Mouse (Mus musculus) T-helper 17 cell (primary cell): ENCODE data around the gene Cldn19.
"Not testable (repeated sequence)": the region's sequence is repeated elsewhere in the genome, so short reads cannot be mapped to it uniquely, and the experiment has no call there.

ENCODE experiments used
- in situ Hi-C, 2 experiments: fragments of 300-600 bp; cut with MboI, MseI; formaldehyde crosslinking; loops; 1 replicate in 1 of 2; 2 replicates in 1 of 2; pipeline ENCODE4 v1.15.1; 2025; ENCODE audit warnings: high pct_unique_total_duplicates in 2 of 2

Gene Cldn19

GRCm38 (mm10) chr4:119248407-119248965 lies 6.7 kb upstream of the Cldn19 start:
- in situ Hi-C loops: loop anchor here in 1 of 2 experiments (10.0 kb wide), 1 partner anchor 416 kb away; no protein-coding TSS in a partner anchor

GRCm38 (mm10) chr4:119252025-119252808 lies 3.0 kb upstream of the Cldn19 start:
- in situ Hi-C loops: loop anchor here in 1 of 2 experiments (10.0 kb wide), 1 partner anchor 893 kb away; no protein-coding TSS in a partner anchor

- in situ Hi-C loops: loop anchor here in 1 of 2 experiments (10.0 kb wide), 1 partner anchor 891 kb away; no protein-coding TSS in a partner anchor
These were observed 1.1 kb upstream of the Cldn19 start for GRCm38 (mm10) chr4:119254012-119254618.

GRCm38 (mm10) chr4:119257083-119257482 lies 1.9 kb downstream of the Cldn19 start:
- in situ Hi-C loops: loop anchor here in 1 of 2 experiments (10.0 kb wide), 1 partner anchor 888 kb away; no protein-coding TSS in a partner anchor

GRCm38 (mm10) chr4:119259344-119260254 lies 4.4 kb downstream of the Cldn19 start:
- in situ Hi-C loops: loop anchor here in 1 of 2 experiments (10.0 kb wide), 1 partner anchor 885 kb away; no protein-coding TSS in a partner anchor

- in situ Hi-C loops: no loop called here
These were observed 6.0 kb downstream of the Cldn19 start for GRCm38 (mm10) chr4:119261087-119261713.

- in situ Hi-C loops: no loop called here
These were observed 7.3 kb downstream of the Cldn19 start for GRCm38 (mm10) chr4:119262483-119262882.

- in situ Hi-C loops: no loop called here
These were observed 8.2 kb downstream of the Cldn19 start for GRCm38 (mm10) chr4:119263459-119263858.

- in situ Hi-C loops: no loop called here
These were observed 11.4 kb downstream of the Cldn19 start for GRCm38 (mm10) chr4:119266606-119267005.

- in situ Hi-C loops: no loop called here
These were observed 19.4 kb downstream of the Cldn19 start for GRCm38 (mm10) chr4:119274627-119275026.

GRCm38 (mm10) chr4:119275226-119275625 lies 20.0 kb downstream of the Cldn19 start:
- in situ Hi-C loops: no loop called here

- in situ Hi-C loops: no loop called here
These were observed 20.5 kb downstream of the Cldn19 start for GRCm38 (mm10) chr4:119275726-119276125.

- in situ Hi-C loops: not testable (repeated sequence)
These were observed 23.6 kb downstream of the Cldn19 start for GRCm38 (mm10) chr4:119278784-119279183.

- in situ Hi-C loops: no loop called here
These were observed 29.6 kb downstream of the Cldn19 start for GRCm38 (mm10) chr4:119284861-119285260.

- in situ Hi-C loops: no loop called here
These were observed 30.1 kb downstream of the Cldn19 start for GRCm38 (mm10) chr4:119285336-119285735.

- in situ Hi-C loops: no loop called here
These were observed 36.7 kb downstream of the Cldn19 start for GRCm38 (mm10) chr4:119291921-119292320.

GRCm38 (mm10) chr4:119292771-119293573 lies 37.8 kb downstream of the Cldn19 start:
- in situ Hi-C loops: no loop called here

- in situ Hi-C loops: no loop called here
These were observed 38.5 kb downstream of the Cldn19 start for GRCm38 (mm10) chr4:119293574-119294258.

GRCm38 (mm10) chr4:119294415-119295133 lies 39.4 kb downstream of the Cldn19 start, which contains the start of gene Ybx1:
Ybx1 (minus strand) TSS chr4:119294604.
- in situ Hi-C loops: no loop called here
